Mouse (Mus musculus): ENCODE measurements around the gene Lrmp.

DNA sequence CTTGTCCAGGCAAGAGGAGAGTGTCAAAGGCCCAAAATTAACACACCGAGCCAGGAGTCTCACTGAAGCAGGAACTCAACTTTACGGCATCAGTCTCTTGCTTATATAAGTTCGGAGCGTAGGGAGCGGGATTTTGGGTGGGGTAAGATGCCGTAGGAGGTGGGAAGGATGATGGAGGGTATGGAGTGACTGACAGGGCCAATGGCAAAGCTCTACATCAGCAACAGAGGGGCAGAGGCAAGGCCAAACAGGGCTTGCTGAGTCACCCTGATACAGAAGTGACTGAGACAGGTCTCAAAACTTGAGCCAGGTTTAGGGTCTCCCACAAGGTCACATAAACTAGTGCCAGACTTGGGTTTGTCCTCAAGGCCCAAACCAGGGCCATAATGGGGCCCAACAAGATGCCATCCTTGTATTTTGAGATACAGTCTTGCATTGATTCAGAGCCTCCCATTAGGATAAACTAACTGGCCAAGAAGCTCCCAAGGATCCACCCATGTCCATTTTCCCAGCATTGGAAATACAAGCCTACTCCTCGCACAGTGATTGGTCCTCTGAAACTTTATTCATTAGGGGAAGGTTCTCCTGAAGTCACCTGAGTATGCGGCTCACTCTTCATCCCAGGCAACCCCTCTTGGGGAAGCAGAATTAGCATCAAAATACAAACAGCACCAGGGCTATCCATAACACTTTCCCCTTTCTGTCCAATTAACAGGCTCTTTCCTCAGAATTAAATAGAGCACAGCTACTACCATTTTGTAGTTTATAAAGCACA, 30.9 kb upstream of the Lrmp start:
- TF ChIP-seq CTCF (conservative IDR thresholded peaks at IDR 0.05; ENCODE audit: low read length) (no peak), POU5F1 (IDR thresholded peaks at IDR 0.05; ENCODE audit: borderline replicate concordance, low read length) (no peak), NANOG (IDR thresholded peaks at IDR 0.05; ENCODE audit: borderline replicate concordance, low read length) (no peak)
